Mouse (Mus musculus) thymus, postnatal 10 days (tissue): ENCODE measurements around the gene Tas1r2.

ENCODE experiments used
- DNase-seq, 2 experiments: peaks; one replicate each; pipeline ENCODE4 v3.0.0; 2021; ENCODE audit warnings: low spot score in 2 of 2

Gene Tas1r2

DNA sequence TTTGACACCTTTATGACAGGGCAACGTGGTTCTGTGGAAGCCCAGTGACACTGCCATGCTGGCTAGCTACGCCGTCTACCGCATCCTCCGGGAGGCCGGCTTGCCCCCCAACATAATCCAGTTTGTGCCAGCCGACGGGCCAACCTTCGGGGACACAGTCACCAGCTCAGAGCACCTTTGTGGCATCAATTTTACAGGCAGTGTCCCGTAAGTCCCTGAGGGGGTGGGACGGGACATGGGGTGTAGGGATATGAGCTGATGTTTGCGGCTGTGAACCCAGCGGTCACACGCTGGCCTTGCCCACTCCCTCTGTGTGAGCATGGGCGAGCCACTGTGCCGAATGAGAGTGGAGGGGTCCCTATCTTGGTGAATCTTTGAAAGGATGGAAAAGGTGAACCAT, 15.0 kb upstream of the Tas1r2 start:
- DNase-seq: no peak

DNA sequence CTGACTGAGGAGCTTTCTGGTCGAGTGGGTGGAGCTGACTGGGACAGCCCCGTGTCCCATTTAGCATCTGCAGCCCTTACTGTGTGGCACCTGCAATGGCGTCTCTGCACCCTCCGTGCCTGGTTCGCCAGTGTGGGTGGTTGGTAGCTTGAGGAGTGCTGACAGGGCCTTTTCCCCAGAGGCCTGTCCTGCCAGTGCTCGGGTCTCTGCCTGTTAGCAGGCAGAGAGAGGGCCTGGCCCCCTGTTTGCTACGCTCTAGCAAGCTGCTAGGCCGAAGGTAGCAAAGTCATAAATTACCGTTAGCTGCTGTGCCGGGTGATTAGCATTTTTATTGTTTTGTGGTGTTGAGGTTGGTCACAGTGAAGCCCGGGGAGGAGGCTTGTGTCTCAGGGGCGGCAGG, 13.5 kb upstream of the Tas1r2 start:
- DNase-seq: no peak

DNA sequence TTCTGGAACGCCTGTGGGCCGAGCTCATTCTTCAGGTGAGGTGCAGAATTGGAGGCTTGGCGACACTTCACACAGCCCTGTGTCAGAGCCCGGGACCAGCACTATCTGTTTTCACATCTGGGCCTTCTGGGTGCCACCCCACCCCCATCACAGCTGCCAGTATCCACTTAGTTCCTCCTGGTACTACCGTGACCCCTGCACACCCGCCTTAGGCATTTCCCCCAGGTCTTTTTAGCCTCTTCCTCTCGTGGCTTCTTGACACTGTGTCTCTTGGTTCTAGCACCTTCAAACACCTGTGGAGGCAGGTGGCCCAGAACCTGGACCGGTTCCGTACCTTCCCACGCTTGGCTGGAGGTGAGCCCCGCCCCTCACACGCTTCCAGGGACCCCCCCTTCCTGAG, 13.0 kb upstream of the Tas1r2 start:
- DNase-seq: no peak

DNA sequence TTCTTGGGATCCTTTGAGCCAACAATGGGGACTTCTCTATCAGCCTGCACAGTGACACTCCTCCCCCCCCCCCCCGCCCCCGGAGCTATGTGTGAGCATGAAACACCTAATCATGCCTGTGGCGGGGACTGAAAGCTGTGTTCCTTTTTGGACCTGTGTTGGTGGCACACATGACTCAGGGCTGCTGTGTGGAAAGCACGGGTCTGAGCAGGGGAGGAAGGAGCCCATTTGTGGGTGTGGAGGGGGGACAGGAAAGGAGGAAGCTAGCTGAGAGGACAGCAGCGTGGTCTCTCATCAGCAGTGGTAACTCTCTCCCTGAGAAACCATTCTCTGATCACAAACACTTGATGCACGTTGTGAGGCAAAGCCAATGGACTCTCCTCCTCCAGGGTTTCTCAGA, 12.6 kb upstream of the Tas1r2 start:
- DNase-seq: no peak

DNA sequence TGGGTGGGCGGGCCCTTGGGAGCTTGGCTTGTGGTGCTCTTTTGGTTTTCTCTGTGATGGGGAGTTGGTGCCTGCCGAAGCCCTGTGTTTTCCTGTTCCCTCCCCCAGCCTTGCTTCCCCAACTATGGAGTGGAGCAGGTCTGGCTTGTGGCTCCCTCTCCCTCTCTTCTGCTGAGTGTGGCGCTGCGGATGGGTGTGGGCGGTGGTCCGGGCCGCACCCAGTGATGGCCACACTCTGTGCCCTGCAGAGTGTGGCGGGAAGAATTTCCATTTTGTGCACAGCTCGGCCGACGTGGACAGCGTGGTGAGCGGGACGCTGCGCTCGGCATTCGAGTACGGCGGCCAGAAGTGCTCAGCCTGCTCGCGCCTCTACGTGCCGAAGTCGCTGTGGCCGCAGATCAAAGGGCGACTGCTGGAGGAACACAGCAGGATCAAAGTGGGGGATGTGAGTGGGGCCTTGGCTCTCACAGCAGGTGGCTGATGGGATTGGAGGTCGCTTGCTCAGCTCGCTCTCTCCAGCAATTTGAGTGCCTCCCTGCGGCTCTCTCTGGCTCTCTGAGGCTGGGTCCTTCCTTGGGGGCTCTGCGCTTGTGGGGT, 11.4 kb upstream of the Tas1r2 start:
- DNase-seq: peak; percentile 31 to 32

DNA sequence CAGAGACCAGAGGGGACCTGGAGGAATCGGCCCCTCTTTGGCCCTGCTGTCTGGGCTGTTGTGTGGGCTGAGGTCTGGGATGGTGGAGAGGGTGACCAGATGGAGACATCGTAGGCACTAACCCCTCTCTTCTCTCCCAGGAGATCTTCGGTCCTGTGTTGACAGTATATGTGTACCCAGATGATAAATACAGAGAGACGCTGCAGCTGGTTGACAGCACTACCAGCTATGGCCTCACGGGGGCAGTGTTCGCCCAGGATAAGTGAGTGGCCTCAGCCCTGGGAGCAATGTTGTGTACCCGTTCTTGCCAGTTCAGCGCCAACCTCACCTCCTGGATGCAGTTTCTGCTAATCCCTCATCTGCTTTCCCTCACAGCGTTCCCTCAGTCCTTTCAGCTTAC, 9.4 kb upstream of the Tas1r2 start:
- DNase-seq: peak; percentile 40 to 79

DNA sequence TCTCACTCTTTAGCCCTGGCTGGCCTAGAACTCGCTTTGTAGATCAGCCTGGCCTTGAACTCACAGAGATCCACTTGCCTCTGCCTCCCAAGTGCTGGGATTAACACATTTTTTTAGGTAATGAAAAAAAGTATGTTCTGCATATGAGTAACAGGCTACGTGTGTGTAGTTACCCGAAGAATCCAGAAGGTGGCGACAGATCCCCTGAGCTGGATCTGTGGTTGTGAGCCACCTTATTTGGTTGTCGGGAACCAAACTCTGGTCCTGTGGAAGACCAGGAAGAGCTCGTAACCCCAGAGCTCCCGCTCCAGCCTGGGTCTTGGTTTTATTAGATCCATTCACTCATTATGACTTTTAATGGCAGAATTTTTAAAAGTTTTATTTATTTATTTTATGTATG, 6.4 kb upstream of the Tas1r2 start:
- no peak for DNase-seq

DNA sequence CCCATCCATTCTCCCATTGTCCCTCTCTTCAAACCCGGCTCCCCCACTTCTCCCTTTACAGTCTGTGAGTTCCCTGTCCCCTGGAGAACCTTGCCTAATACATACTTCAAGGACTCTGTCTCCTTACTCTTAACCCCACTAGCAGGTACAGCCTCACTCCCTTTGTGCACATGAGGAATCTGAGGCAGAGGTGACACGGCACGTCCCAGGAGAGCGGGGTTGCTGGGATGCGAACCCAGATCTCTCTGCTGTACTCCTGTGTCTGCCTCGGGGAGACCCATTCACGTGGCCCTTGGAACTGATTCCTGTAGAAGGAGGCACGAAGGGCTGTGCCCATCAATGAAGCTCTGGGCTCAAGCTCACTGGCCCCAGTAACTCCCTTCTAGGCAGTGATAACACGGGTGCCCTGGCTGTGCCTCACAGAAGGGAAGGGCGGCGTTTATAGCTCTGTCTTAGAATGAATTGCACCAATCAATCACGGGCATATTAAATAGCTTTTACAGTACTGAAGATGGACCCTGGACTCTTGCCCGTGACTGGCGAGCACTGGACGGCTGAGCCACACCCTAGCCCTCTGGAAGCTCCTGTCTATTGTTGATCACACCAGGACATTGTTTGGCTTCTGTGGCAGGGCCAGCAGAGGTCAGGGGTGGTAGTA, 3.1 kb upstream of the Tas1r2 start:
- no peak for DNase-seq

DNA sequence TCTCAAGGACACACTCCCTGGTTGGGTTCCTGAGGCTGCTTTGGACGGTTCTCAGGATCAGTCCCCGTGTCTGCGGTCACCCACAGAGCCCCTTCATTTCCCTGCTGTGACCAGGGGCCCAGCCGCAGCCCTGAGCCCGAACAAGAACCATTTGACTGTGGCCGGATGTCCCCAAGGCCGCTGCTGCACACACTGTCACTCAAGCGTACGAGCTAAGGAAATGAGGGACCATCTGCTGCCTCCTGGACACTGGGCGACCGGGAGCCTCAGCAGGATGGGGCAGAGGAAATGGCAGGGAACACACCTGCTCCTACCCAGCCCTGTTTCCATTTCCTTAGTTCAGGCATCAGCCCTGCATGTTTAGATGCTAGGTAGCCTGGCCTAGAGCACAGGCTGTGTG, 2.4 kb upstream of the Tas1r2 start:
- DNase-seq: no peak

DNA sequence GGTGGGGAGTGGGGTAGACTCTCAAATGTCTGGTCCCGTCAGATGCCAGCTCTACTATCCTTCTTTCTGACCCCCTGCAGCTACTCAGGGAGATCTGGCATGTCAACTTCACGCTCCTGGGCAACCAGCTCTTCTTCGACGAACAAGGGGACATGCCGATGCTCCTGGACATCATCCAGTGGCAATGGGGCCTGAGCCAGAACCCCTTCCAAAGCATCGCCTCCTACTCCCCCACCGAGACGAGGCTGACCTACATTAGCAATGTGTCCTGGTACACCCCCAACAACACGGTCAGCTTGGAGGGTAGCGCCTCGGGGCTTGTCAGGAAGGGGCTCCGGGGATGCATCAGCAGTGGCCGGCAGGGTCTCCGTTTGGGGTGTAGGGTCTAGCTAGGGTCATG, 8.6 kb downstream of the Tas1r2 start:
- DNase-seq: no peak

DNA sequence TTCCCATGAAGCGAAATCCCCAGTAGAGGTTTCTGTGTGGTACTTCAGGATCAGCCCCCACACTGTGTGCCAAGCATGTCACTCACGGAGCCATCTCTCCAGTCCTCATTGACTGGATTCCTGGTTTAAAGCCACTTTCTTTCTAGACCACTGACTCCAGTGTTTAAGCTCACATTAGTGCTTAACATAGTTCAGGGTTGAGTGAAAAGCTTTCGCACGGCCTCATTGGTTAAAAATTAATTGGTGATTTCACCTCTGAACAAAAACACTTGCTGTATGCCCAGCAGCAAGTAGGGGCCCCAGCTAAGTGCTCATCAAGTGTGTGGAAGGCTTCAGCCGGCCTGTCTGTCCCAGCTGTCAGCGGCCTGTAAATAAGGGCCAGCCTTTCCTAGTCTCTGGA, 14.3 kb downstream of the Tas1r2 start:
- DNase-seq: no peak

DNA sequence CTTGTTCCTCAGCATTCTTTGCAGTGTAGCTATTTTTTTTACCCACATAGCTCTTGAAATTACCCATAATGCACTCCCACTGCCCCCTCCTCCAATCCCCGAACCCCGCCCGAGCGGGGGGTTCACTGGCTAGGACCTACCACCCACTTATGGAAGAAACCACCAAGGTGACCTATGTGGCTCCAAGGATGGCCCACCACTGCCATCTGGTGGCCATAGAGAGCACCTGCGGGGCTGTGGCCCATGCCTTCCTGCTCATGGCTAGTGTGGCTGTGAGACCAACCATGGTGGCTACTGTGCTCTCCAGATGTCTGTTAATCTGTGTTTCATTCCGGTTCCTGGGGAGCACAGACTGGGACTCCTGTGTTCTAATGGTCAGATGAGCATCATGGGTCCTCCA, 16.5 kb downstream of the Tas1r2 start:
- peak in 1 of 2 experiments; percentile 53 for DNase-seq

DNA sequence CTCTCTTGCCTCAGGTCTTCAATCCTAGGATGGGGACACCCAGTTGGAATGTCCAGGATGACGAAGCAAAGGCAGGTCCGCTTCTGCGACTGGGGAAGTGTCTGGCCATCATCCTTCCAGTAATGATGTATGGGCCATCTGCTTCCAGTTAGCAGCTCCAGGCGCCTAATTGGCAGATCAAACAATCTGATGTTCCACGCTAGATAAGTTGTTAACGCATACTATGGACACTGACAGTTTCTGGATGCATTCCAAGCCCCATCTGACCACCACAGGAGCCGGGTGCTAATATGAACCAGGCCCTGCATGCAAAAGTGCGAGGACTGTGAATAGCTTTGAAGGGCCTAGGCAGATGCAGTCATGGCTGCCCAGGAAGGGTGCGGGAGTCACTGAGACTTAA, 22.4 kb downstream of the Tas1r2 start:
- DNase-seq: no peak

DNA sequence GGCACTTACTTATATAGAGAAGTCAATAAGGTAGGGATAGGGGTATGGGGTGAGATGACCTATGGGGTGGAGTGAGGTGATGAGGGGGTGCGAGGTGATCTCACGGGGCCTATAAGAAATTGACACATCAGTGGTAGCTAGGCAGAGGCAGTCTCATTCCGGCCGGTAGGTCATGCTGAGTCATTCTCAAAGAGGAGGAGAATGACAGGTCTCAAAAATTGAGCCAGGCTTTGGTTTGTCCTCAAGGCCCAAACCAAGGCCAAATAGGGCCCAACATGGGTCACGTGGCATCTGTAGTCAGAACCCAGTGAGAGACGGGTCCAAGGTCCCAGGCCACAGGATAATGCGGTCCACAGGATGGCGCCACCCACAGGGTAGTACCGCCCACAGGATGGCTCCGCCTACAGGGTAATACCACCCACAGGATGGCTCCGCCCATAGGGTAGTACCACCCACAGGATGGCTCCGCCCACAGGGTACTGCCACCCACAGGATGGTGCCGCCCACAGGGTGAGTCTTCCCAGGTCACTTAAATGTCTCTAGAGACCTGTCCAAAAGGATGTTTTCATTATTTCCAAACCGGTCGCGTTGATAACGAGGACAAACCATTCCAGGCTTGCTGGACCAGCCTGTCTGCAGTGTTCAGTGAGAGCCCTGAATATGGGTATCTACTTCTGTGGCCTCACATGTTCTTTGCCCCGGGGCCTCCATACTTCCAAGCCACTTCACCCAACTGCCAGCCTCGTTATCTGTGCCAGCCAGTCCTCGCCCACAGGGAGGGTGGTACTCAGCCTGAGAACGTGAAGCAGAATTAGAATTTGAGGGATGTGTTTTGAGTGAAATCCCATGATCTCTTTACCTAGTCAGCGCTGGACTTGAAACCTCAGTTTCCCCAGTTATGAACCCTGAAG, 30.6 kb downstream of the Tas1r2 start:
- no peak for DNase-seq

DNA sequence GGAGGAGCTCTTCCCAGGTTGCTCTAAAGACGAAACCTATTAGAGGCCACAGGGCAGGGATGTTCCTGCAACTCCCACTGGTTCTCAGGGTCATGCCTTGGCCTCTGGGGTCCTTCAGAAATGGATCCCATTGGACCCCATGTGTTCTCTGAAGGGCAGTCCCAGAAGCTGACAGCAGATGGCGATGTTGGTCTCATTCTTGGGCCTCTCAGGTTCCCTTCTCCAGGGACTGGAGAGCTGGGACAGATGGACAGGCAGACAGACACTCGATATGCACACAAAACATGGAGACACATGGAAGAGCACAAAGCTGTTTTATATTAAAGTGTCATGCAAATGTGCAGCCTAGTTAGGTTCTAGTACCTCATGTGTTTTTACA, 31.3 kb downstream of the Tas1r2 start:
- DNase-seq: peak in 1 of 2 experiments; percentile 24

DNA sequence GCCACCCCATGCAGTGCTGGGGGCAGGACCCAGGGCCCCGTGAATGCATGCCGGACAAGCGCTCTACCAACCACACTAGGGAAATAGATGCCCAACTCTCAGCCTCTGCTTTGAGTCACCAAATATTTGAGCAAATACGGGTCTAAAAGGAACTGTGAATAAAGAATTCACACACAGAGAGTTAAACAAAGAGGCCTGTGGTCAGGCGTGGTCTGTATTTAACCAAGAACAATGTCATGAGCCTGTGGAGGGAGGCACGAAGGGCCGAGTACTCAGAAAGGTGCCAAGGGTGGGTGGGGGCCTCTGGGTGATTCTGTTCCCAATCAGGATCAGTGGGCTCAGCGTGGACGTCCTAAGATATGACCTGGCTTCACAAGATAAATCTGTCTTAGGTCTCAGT, 34.7 kb downstream of the Tas1r2 start:
- DNase-seq: no peak

DNA sequence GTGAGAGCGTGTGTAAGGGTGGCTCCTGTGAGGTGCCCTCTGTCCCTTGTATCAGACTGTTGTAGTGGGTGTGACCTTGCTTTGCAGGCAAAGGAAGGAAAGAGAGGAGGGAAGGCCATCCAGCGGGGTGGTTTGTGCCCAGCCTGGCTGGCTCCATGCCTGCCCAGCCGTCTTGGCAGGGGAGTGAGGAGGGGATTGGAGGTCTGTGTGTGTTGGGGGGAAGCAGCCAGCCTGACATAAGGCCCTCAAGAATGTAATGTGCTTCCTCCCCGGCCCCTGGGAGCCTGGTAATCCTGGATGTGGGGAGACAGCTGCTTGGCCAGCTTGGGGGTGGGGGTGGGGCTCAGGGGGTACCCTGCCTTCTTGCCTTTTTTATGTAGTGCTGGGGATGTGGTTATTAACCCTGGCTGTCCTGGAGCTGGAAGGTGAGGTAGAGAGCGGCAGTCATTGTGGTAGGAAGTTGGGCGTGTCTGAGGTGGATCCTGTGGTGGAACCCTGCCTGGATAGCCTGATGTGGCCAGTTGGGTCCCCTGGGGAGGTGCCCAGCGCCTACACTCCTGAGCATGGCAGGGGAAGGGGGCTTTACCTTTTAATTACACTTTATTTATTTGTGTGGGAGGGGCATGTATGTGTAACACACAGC, 36.4 kb downstream of the Tas1r2 start:
- DNase-seq: no peak

DNA sequence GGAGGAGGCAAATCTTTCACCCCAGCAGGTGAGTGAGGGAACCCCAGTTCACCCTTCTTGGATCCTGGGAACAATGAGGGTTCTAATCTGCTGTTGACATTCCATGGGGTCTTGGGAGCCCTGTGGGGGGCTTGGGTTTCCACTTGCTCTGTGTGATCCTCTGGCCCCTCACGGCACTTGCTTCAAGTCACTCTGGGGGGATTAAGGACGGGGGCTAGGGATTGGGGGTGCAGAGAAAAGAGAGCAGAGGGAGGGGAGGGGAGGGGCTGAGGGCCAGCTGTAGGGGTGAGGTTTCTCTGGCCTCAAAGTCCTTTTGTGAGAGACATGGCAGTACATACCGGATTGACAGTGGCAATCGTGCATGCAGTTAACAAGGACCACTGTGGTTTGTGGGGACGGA, 40.0 kb downstream of the Tas1r2 start:
- no peak for DNase-seq

DNA sequence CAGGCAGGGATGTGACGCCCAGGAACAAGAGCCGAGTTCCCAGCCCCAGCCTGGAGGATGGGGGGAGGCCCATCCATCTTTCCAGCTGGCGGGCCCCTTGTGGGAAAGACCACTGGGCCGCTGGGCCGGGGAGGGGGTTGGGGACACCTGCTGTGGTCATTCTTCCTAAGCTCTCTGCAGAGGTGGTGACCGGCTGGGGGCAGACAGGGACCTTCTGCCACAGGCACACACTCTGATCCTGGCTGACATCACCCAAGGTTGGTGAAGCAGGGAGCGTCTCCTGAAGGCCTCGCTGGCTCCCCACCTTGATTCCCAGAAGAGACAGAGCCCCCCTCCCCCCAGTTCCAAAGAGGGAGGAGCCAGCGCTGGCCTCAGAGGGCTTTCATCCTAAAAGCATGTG, 44.4 kb downstream of the Tas1r2 start:
- DNase-seq: no peak

DNA sequence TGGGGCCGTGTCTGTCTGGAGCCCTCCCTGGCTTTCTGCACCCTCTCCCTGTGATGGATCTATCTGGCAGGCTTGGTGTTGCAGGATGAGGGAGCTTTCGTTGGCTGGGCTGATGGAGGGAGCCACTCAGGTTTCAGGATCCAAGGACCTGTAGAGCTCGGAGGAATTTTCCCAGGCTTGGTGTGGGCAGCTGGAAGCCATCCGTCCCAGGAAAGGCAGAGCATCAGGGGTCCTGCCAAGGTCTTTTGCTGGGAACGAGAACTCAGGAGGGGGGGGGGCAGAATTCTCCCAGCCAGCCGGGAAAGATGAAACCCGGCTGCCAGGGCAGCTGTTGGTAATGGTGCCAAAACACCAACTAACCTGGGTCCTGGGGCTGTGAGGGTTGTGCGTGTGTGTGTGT, 45.3 kb downstream of the Tas1r2 start:
- no peak for DNase-seq

DNA sequence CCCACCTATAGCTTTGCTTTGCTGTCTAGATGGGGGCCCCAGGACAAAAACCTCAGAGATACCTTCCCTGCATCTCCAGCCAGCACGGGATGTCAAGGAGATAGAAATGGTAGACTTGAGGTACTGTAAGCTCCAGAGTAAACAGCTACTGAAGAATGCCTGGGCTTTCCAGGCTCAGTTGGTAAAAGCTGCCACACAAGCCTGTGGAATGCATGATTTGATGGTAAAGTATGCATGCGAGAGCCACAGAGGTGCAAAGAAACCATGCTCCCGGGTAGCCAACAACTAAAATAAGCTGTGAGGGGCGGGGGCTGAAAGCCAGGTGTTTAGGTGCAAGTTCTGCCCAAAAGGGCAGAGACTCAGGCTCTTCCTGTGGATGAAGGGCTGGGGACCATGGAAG, 49.6 kb downstream of the Tas1r2 start:
- DNase-seq: no peak

DNA sequence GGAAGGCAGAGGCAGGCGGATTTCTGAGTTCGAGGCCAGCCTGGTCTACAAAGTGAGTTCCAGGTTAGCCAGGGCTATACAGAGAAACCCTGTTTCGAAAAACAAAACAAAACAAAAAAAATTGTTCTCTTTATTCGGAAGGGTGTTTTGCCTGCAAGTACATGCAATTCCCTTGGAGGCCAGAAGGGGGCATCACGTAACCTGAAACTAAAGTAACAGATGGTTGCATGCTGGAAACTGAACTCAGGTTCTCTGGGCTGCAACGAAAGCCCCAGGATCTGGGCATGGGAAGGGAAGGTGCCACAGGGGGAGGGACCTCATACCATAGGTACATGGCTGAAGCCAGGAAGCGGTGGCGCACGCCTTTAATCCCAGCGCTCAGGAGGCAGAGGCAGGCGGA, 50.1 kb downstream of the Tas1r2 start:
- peak in 1 of 2 experiments; percentile 8 for DNase-seq

DNA sequence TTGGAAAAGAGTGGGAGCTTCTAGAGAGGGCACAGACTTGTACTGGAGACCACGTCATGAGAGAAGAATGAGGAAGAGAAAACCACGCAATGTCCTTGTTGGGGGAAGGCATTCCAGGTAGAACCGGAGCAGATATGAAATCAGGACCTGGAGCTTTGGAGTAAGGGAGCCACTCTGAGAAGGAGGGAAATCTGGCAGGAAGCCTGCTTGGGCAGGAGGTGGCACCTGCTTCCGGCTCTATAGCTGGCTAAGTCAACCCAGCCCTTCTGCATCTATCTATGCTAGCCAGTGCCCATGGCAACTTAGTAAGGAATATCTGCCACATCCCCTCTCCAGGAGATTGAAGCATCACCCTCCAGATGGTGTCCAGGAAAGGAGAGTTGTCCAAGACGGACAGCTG, 52.6 kb downstream of the Tas1r2 start:
- no peak for DNase-seq
